Mouse (Mus musculus): Measurements from ENCODE around the gene Xdh. TPM values are rescaled to one million over a fixed set of nuclear protein-coding genes. Genes with fewer than 3 reads are reported as not detected.

Gene Xdh
- total and polyA plus RNA-seq, 2 experiments from 2014 or later, result 0.13 to 0.24 TPM

DNA sequence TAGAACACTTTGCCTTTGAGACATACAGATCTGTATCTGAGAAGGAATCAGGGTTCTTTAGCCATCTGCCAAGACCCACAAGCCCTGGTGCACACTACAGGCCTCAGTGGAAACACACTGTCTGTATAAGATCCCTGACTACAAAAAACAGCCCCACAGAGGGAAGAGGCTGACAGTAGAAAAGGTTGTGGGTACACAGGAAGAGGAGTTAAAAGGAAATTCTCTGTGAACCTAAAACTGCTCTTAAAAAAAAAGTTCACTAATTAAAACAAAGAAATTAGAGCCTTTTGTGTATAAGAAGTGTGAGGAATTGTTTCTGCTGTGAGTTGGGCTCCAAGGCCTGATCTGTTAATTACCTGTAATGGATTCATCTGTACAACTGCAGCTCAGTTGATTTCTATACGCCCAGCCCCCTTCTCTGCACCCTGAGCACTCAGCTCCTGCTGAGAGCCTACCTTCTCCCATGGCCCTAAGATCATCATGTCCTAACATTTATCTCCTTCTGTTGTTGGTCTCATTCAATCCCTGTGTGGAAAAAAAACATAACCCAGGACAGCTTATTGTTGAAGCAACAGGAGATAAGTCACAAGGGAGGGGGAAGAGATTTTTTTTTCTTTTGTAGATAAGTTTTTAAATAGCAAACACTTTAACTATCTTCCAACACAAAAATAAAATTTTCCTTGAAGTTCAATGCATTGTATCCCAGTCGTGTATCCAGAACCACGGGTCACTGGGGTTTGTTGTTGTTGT is 110.7 kb downstream of the Xdh start:
- Histone ChIP-seq H3K4me3 (ENCODE audit: low read depth, low read length) (no peak overlapping the region), H3K4me2 (ENCODE audit: low read depth) (no peak overlapping the region), H3K4me1 (ENCODE audit: insufficient read depth) (no peaks in the 10 kb centered on the region), H3K27ac (ENCODE audit: low read depth, low read length) (no peak overlapping the region), H3K27me3 (ENCODE audit: insufficient read depth, low read length) (no peaks in the 10 kb centered on the region), H3K9me3 (ENCODE audit: low read length) (no peaks in the 10 kb centered on the region), H3K36me3 (ENCODE audit: insufficient read depth) (no peaks in the 10 kb centered on the region), H3K9ac (no peak overlapping the region)
- 41% methylated on average over 3 of the region's 3 CpGs for WGBS
- DNase-seq (no peak), ATAC-seq (no peak)
- no peak for TF ChIP-seq CTCF (IDR thresholded peaks at IDR 0.05; ENCODE audit: low read depth)

DNA sequence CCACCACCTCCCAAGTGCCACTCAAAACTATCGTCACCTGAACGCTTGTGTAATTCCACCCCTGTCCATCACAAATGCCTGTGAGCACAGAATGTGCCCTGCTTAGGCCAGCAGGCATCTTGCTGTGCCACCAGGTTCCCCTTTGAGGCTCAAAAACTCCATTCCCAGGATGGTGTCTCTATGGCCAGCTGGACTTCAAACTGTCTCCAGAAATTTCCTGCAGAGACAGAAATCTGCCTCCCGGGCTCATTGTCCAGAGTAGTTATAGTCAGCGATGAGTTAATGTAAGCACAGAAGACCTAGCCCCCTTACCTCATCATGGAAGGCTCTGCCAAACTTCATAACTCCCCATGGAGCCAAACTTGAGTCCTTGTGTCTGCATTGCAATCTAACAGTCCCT is 112.8 kb downstream of the Xdh start:
- 86% methylated on average over 4 of the region's 4 CpGs for WGBS
- no peak for DNase-seq
- no peaks in the 10 kb centered on the region for H3K9me3 ChIP-seq (ENCODE audit: low read length)
- H3K4me3 ChIP-seq (ENCODE audit: low read depth, low read length), result no peak overlapping the region
- no peak for ATAC-seq
- no peak for TF ChIP-seq CTCF (IDR thresholded peaks at IDR 0.05; ENCODE audit: low read depth)
- H3K27ac ChIP-seq (ENCODE audit: low read depth, low read length), result no peak overlapping the region
- no peaks in the 10 kb centered on the region for H3K36me3 ChIP-seq (ENCODE audit: insufficient read depth)
- H3K4me2 ChIP-seq (ENCODE audit: low read depth), result no peak overlapping the region
- H3K27me3 ChIP-seq (ENCODE audit: insufficient read depth, low read length), result no peaks in the 10 kb centered on the region
- H3K4me1 ChIP-seq (ENCODE audit: insufficient read depth), result no peaks in the 10 kb centered on the region
- H3K9ac ChIP-seq, result no peak overlapping the region

DNA sequence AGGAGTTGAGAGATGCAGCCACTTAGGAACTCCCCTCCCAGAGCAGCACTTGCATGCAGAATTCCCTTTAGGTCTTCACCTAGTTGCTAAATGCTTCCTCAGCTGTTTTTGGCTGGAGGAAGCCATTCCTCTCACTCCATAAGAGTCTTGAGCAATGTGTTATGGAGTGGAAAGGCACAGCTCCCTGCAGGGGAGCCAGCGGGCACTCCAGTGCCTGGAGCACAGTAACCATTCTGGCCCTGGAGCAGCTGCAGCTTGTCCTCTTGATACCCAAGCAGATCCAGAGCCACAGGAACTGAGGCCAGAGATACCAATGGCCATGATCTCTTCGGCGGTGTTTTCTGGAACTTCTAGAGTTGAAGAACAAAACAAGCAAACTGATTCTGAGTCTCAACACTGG is 113.4 kb downstream of the Xdh start:
- H3K9me3 ChIP-seq (ENCODE audit: low read length), result no peaks in the 10 kb centered on the region
- H3K27me3 ChIP-seq (ENCODE audit: insufficient read depth, low read length), result no peaks in the 10 kb centered on the region
- TF ChIP-seq CTCF (IDR thresholded peaks at IDR 0.05; ENCODE audit: low read depth), result no peak
- H3K36me3 ChIP-seq (ENCODE audit: insufficient read depth), result no peaks in the 10 kb centered on the region
- no peak overlapping the region for H3K4me2 ChIP-seq (ENCODE audit: low read depth)
- no peak overlapping the region for H3K9ac ChIP-seq
- no peak for DNase-seq
- no peak overlapping the region for H3K27ac ChIP-seq (ENCODE audit: low read depth, low read length)
- H3K4me1 ChIP-seq (ENCODE audit: insufficient read depth), result no peaks in the 10 kb centered on the region
- WGBS, result 97% methylated on average over 3 of the region's 3 CpGs
- no peak overlapping the region for H3K4me3 ChIP-seq (ENCODE audit: low read depth, low read length)
- no peak for ATAC-seq

Other genes starting within 250 kb of the Xdh start
- gene Galnt14, start 239.7 kb downstream of the Xdh start, total RNA-seq (2014; rRNA removed), result 14.3 and 17.8 TPM in 2 replicates
- 16.7 and 16.8 TPM in 2 replicates for gene Galnt14, start 239.7 kb downstream of the Xdh start, polyA plus RNA-seq (2015; fragmentation: Nextera tagmentation; extraction: Ambion mirVana)
- 33.2 and 39.0 TPM in 2 replicates for gene Ehd3, start 146.1 kb downstream of the Xdh start, total RNA-seq (2014; rRNA removed)
- 17.6 and 22.1 TPM in 2 replicates for gene Ehd3, start 146.1 kb downstream of the Xdh start, polyA plus RNA-seq (2015; fragmentation: Nextera tagmentation; extraction: Ambion mirVana)
- gene Srd5a2, start 97.7 kb upstream of the Xdh start, total RNA-seq (2014; rRNA removed), result 0.43 TPM in 1 of 2 replicates, not detected in the other
- not detected in 2 replicates for gene Srd5a2, start 97.7 kb upstream of the Xdh start, polyA plus RNA-seq (2015; fragmentation: Nextera tagmentation; extraction: Ambion mirVana)